Mouse (Mus musculus): ENCODE data around the gene Paxip1. TPM values are rescaled to one million over a fixed set of nuclear protein-coding genes. Genes with fewer than 3 reads are reported as not detected.

Gene Paxip1
- 28.4 and 32.6 TPM in 2 replicates for polyA plus RNA-seq (2012; ENCODE audit: low replicate concordance)

DNA sequence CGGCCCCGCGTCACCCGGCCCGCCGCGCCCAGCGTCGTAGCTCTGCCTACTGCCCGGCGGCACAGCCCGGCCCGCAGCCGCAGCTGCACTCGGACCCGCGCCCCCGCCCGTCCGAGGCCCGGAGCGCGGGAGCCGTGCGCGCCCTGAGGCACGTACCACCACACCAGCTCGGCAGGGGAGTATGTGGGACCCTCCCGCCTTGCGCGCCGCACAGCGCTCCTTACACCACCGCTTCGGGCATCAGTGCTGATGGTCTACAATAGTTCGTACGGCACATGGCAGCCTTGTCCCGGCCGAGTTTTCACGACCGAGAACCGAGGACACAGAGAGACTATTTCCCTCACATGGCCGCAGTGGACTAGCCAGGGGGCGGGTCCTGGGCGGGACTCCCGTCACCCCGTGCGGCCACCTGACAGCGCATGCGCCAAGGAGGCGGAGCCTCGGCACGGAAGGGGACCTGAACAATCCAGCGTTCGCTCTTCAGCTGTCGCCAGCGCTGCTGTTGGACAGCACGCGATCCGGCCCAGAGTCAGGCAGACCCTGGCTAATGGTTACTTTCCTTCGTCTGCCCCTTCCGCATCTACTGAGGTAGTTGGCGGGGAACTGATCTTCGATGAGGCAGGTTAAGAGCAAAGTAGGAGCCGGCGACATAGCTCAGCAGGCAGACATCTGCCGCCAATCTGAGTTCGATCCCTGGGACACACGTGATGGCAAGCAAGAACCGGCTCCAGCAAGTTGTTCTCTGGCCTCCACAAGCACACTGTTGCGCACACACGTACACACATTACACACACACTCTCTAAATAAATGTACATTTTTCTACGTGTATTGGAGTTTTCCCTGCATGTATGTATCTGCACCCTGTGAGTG, at the start of gene Paxip1:
Paxip1 (minus strand) TSS at position 389 of the 870 bp plus-strand sequence.

Other genes with a start within 250 kb of the Paxip1 start
- not detected in 2 replicates for gene Htr5a, start 50.5 kb upstream of the Paxip1 start, polyA plus RNA-seq (2012; ENCODE audit: low replicate concordance)

Data from leukemia stem cell, adult 10-12 weeks (primary cell).